Mouse (Mus musculus) ES-E14 (cell line): ENCODE results near the gene Prss57.

Experiments used
- CHD2 ChIP-seq: IDR thresholded peaks from 2 replicates; pipeline ENCODE4 v1.6.1; 2014; ENCODE audit warnings: mild to moderate bottlenecking, low read depth, low read length, inconsistent platforms
- HCFC1 ChIP-seq: IDR thresholded peaks from 2 replicates; pipeline ENCODE4 v1.6.1; 2012; ENCODE audit warnings: low read length, inconsistent platforms, borderline replicate concordance; ENCODE audit not compliant: insufficient read depth
- MAFK ChIP-seq: IDR thresholded peaks from 2 replicates; pipeline ENCODE4 v1.6.1; 2014; ENCODE audit warnings: mild to moderate bottlenecking, low read depth, low read length, inconsistent platforms; ENCODE audit not compliant: insufficient read depth
- ZC3H11A ChIP-seq: IDR thresholded peaks from 2 replicates; pipeline ENCODE4 v1.6.1; 2012; ENCODE audit warnings: low read depth, mild to moderate bottlenecking, inconsistent platforms, low read length, borderline replicate concordance

DNA sequence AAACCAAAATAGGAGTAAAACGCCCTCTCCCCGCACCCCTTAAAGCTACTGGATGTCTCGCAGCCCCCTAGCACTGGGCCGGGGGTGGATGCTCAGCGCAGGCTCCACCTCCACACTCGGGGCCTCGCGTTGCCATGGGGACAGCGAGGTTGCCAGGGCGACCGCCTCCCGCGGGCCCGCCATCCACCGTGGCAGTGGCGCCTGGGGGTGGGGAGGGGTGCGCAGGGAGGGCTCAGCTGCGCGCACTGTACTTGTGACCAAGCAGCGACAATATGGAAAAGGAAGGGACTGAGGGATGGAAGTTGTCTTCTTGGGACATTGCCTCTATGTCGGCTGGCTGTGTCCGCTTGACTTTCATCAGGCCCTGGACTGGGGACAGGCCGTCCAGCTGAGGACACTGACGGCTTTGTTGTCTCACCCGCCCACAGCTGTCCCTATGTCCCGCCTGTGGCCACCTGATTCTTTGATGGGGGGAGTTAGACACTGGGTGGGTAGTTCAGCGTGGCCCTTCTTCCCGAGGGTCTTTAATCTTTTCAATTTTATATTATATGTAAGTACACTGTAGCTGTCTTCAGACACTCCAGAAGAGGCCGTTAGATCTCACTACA is 13.1 kb upstream of the Prss57 start:
- TF ChIP-seq CHD2 (no peak), MAFK (no peak), HCFC1 (no peak), ZC3H11A (no peak)
